7 mouse cellular contexts compared by ENCODE assay signal in the genomic region with DNA sequence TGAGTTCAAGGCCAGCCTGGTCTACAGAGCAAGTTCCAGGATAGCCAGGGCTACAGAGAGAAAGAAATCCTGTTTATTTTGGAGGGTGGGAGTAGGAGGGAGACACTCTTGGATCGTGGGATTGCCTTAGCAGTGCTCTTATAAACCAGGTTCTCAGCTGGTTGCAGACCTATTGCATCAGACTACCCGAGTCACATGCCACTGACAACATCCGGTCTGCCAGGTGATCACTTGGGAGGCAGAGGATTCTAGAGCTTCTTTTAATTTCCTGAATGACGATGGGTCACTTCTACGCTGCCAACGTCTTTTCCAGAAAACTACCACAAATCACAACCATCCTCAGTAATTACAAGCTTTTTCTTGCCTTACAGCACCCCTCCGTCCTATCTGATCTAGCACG. TPM values are rescaled to one million over a fixed set of nuclear protein-coding genes. Genes with fewer than 3 reads are reported as not detected.
DNase-seq lines count a peak whose midpoint lies in the region; ATAC-seq and TF ChIP-seq lines count a peak whose summit lies in the region.

No protein-coding gene starts in this region.

- peak overlapping the region; percentile 89 for H3K27ac ChIP-seq in heart, adult 2 months
- no peak overlapping the region for H3K27ac ChIP-seq in kidney, embryonic 14.5 days (ENCODE audit: low read depth, low read length)
- peak overlapping the region; percentile 85 for H3K27ac ChIP-seq in lung, postnatal 0 days (ENCODE audit: low read length)

- intact Hi-C loops in heart, adult 2 months (cut with DNase I): loop anchor here (5.0 to 10.0 kb wide), 2 partner anchors 211 to 232 kb away; a partner anchor contains a TSS

- DNase-seq in urinary bladder, postnatal 25 days (ENCODE audit: low spot score): peak; percentile 47
- DNase-seq in urinary bladder, postnatal 10 days (ENCODE audit: low spot score): no peak
- DNase-seq in brain, embryonic 14.5 days (ENCODE audit: low read depth): peak; percentile 56
- peak; percentile 36 to 50 for DNase-seq in heart, adult 2 months
- DNase-seq in lung, postnatal 0 days (ENCODE audit: low spot score): peak; percentile 79
- DNase-seq in skeletal muscle tissue, adult 2 months (ENCODE audit: low read depth, low spot score): peak; percentile 73

- no peak for TF ChIP-seq CTCF in brain, embryonic 14.5 days (IDR thresholded peaks at IDR 0.05; ENCODE audit: borderline replicate concordance, extremely low read depth, insufficient read depth, insufficient read length)
- no peak for TF ChIP-seq CTCF in heart, adult 2 months (IDR thresholded peaks at IDR 0.05)
- TF ChIP-seq CTCF in lung, postnatal 0 days (IDR thresholded peaks at IDR 0.05): no peak

- H3K27me3 ChIP-seq in heart, adult 2 months (ENCODE audit: control insufficient read depth, insufficient read depth, low read length): no peaks in the 10 kb centered on the region
- no peaks in the 10 kb centered on the region for H3K27me3 ChIP-seq in kidney, embryonic 14.5 days (ENCODE audit: control insufficient read depth, insufficient read depth, low read length)
- H3K27me3 ChIP-seq in lung, postnatal 0 days (replicated peaks; ENCODE audit: insufficient read depth, low read length): no peaks in the 10 kb centered on the region

- no peak for TF ChIP-seq POLR2A in brain, embryonic 14.5 days (IDR thresholded peaks at IDR 0.05; ENCODE audit: borderline replicate concordance, extremely low read depth, insufficient read depth, insufficient read length, poor library complexity, severe bottlenecking)
- no peak for TF ChIP-seq POLR2A in heart, adult 2 months (IDR thresholded peaks at IDR 0.05; ENCODE audit: insufficient read depth, low read depth, low read length)

- H3K4me1 ChIP-seq in heart, adult 2 months (ENCODE audit: control insufficient read depth, insufficient read depth, low read length): peaks cover 3% of the 10 kb centered on the region; the same call in 1 of the 2 replicates
- H3K4me1 ChIP-seq in kidney, embryonic 14.5 days (ENCODE audit: control insufficient read depth, insufficient read depth, low read length): peaks cover 20% of the 10 kb centered on the region
- H3K4me1 ChIP-seq in lung, postnatal 0 days (ENCODE audit: insufficient read depth, low read depth, low read length): peaks cover 14% of the 10 kb centered on the region

- no peak for ATAC-seq in kidney, embryonic 14.5 days (ENCODE audit: low FRiP score, low TSS enrichment)
- ATAC-seq in lung, postnatal 0 days: peak; percentile 56

- H3K9me3 ChIP-seq in kidney, embryonic 14.5 days (ENCODE audit: control insufficient read depth, low read length): no peaks in the 10 kb centered on the region
- no peaks in the 10 kb centered on the region for H3K9me3 ChIP-seq in lung, postnatal 0 days (ENCODE audit: low read length)

- H3K36me3 ChIP-seq in heart, adult 2 months (ENCODE audit: control insufficient read depth, insufficient read depth, low read length): peaks cover 8% of the 10 kb centered on the region; the same call in 1 of the 2 replicates
- 0 out of 2 replicates have a peak, but pooled peaks cover 3% of the 10 kb centered on the region for H3K36me3 ChIP-seq in kidney, embryonic 14.5 days (ENCODE audit: control insufficient read depth, insufficient read depth, low read length)
- H3K36me3 ChIP-seq in lung, postnatal 0 days (ENCODE audit: insufficient read depth, low read length): no peaks in the 10 kb centered on the region

- peak overlapping the region; percentile 57 for H3K9ac ChIP-seq in heart, adult 2 months (ENCODE audit: low read depth, low read length)
- H3K9ac ChIP-seq in kidney, embryonic 14.5 days (ENCODE audit: low read depth, low read length): peak overlapping the region; percentile 79
- peak overlapping the region; percentile 59 for H3K9ac ChIP-seq in lung, postnatal 0 days (replicated peaks; ENCODE audit: low read depth)

- WGBS in heart, adult 2 months: 8% methylated on average over 8 of the region's 8 CpGs
- 20% methylated on average over 8 of the region's 8 CpGs for WGBS in kidney, embryonic 14.5 days
- 10% methylated on average over 8 of the region's 8 CpGs for WGBS in lung, postnatal 0 days

- TF ChIP-seq EP300 in heart, adult 2 months (IDR thresholded peaks at IDR 0.05; ENCODE audit: insufficient read depth, low read depth, low read length): no peak
- 0 out of 2 replicates have a peak, but pooled peaks have one; percentile 8 for TF ChIP-seq EP300 in lung, postnatal 0 days (IDR thresholded peaks at IDR 0.05)

- peaks cover 5% of the 10 kb centered on the region for H3K79me2 ChIP-seq in heart, adult 2 months (replicated peaks; ENCODE audit: control insufficient read depth, insufficient read depth, low read length)

- peak overlapping the region; percentile 92 for H3K4me2 ChIP-seq in kidney, embryonic 14.5 days (replicated peaks; ENCODE audit: low read depth, low read length)
- peak overlapping the region; percentile 75 for H3K4me2 ChIP-seq in lung, postnatal 0 days (replicated peaks; ENCODE audit: low read depth, low read length)

- peak overlapping the region; percentile 95 for H3K4me3 ChIP-seq in heart, adult 2 months
- peak overlapping the region; percentile 88 for H3K4me3 ChIP-seq in kidney, embryonic 14.5 days (ENCODE audit: low read length)
- peak overlapping the region; percentile 80 for H3K4me3 ChIP-seq in lung, postnatal 0 days (ENCODE audit: low read depth, low read length)

RNA-seq across cellular contexts. Expression of a gene that starts 1.0 kb away (rescaled TPM):
- 120 and 161 TPM in 2 replicates for polyA plus RNA-seq in brain, embryonic 14.5 days (2012; rRNA removed)
- 10 to 100 TPM; 69.4 to 83.4 TPM for total RNA-seq in heart, adult 2 months (2021)
- polyA plus RNA-seq in heart, adult 2 months (2012; rRNA removed): 24.1 and 34.4 TPM in 2 replicates
- 106 and 120 TPM in 2 replicates for polyA plus RNA-seq in kidney, embryonic 14.5 days (2014; fragmentation: Nextera tagmentation; extraction: Ambion mirVana)
- polyA plus RNA-seq in lung, postnatal 0 days (2015; fragmentation: Nextera tagmentation; extraction: Ambion mirVana): 81.0 and 81.3 TPM in 2 replicates

RNA-seq across cellular contexts. Expression of a gene that starts 28.7 kb away (rescaled TPM):
- polyA plus RNA-seq in brain, embryonic 14.5 days (2012; rRNA removed): 64.9 and 101 TPM in 2 replicates
- 1 to 10 TPM; 6.4 to 7.2 TPM for total RNA-seq in heart, adult 2 months (2021)
- polyA plus RNA-seq in heart, adult 2 months (2012; rRNA removed): 5.2 and 5.4 TPM in 2 replicates
- 22.1 and 27.9 TPM in 2 replicates for polyA plus RNA-seq in kidney, embryonic 14.5 days (2014; fragmentation: Nextera tagmentation; extraction: Ambion mirVana)
- polyA plus RNA-seq in lung, postnatal 0 days (2015; fragmentation: Nextera tagmentation; extraction: Ambion mirVana): 3.4 and 3.8 TPM in 2 replicates
